Comparison of ENCODE assay signal across 19 mouse cellular contexts in the genomic region with DNA sequence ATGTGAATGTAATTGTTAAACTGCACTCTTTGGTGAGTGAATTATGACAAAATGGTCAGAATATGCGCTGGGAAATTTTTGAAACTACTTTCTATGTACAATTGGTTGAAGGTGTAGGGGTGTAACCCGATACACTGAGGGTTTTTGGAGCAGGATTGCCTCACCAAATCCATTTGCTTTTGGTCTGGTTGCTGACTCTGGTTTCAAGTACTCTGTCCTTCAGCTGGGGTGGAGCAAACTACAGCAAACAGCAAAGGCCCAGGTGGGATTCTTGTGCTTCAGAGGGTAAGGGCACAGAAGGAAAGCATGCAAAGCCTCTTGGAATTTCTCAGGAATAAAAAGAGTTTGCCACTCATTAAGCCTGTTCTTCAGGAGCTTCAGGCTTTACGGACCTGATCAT.
DNase-seq lines count a peak whose midpoint lies in the region; ATAC-seq and TF ChIP-seq lines count a peak whose summit lies in the region.
"Had no signal": no experiment of that assay in that cellular context is flagged by ENCODE, and none has a peak within 500 bp of the region (broad histone marks: within the 10 kb centered on the region; RNA-seq: fewer than 3 reads in every experiment).

No protein-coding gene starts in this region.

- WGBS in heart, embryonic 11.5 days (ENCODE audit: insufficient replicate concordance), result 72% methylated on average over 3 of the region's 3 CpGs
- WGBS in lung, adult 2 months, result 74% methylated on average over 3 of the region's 3 CpGs
- WGBS in neural tube, embryonic 15.5 days, result 86% methylated on average over 3 of the region's 3 CpGs

- H3K9ac ChIP-seq in heart, embryonic 11.5 days (ENCODE audit: low read depth, low read length), result no peak overlapping the region
- H3K9ac ChIP-seq in neural tube, embryonic 15.5 days (replicated peaks), result no peak overlapping the region
- H3K9ac ChIP-seq: hindbrain, embryonic 12.5 days; intestine, embryonic 15.5 days; limb, embryonic 15.5 days; midbrain, embryonic 13.5 days had no signal

- H3K4me1 ChIP-seq in heart, embryonic 11.5 days (ENCODE audit: control insufficient read depth, insufficient read depth, low read length), result peaks cover 9% of the 10 kb centered on the region
- H3K4me1 ChIP-seq in lung, adult 2 months (ENCODE audit: control insufficient read depth, insufficient read depth, low read length), result no peaks in the 10 kb centered on the region; the same call in 1 of the 2 replicates
- H3K4me1 ChIP-seq in neural tube, embryonic 15.5 days, result no peaks in the 10 kb centered on the region
- H3K4me1 ChIP-seq: intestine, embryonic 15.5 days had no signal

- no peak for ATAC-seq in heart, embryonic 11.5 days (replicated peaks; ENCODE audit: insufficient number of reproducible peaks, low FRiP score, low TSS enrichment)
- no peak for ATAC-seq in neural tube, embryonic 15.5 days (ENCODE audit: low FRiP score)
- ATAC-seq: activated CD4-positive, CD25-positive, alpha-beta regulatory T cell, adult 4 months; intestine, embryonic 15.5 days; Patski had no signal

- TF ChIP-seq CTCF in lung, adult 2 months (IDR thresholded peaks at IDR 0.05; ENCODE audit: insufficient read depth, low read length), result no peak

- H3K4me2 ChIP-seq in heart, embryonic 11.5 days, result no peak overlapping the region
- no peak overlapping the region for H3K4me2 ChIP-seq in neural tube, embryonic 15.5 days
- H3K4me2 ChIP-seq: hindbrain, embryonic 12.5 days; intestine, embryonic 15.5 days; limb, embryonic 15.5 days; midbrain, embryonic 13.5 days had no signal

- no peaks in the 10 kb centered on the region for H3K27me3 ChIP-seq in heart, embryonic 11.5 days (ENCODE audit: control insufficient read depth, insufficient read depth, low read length)
- H3K27me3 ChIP-seq in neural tube, embryonic 15.5 days (replicated peaks), result no peaks in the 10 kb centered on the region
- H3K27me3 ChIP-seq: hindbrain, embryonic 12.5 days; intestine, embryonic 15.5 days; limb, embryonic 15.5 days; midbrain, embryonic 13.5 days; Patski had no signal

- no peaks in the 10 kb centered on the region for H3K9me3 ChIP-seq in heart, embryonic 11.5 days (replicated peaks; ENCODE audit: control insufficient read depth, low read length)
- no peaks in the 10 kb centered on the region for H3K9me3 ChIP-seq in neural tube, embryonic 15.5 days (replicated peaks)
- H3K9me3 ChIP-seq: hindbrain, embryonic 12.5 days; intestine, embryonic 15.5 days; limb, embryonic 15.5 days; midbrain, embryonic 13.5 days had no signal

- TF ChIP-seq POLR2A in lung, adult 2 months (IDR thresholded peaks at IDR 0.05; ENCODE audit: borderline replicate concordance, extremely low read depth, low read depth, low read length), result no peak

- H3K36me3 ChIP-seq in heart, embryonic 11.5 days (ENCODE audit: control insufficient read depth, insufficient read depth, low read length), result no peaks in the 10 kb centered on the region
- H3K36me3 ChIP-seq in neural tube, embryonic 15.5 days, result no peaks in the 10 kb centered on the region
- H3K36me3 ChIP-seq: hindbrain, embryonic 12.5 days; intestine, embryonic 15.5 days; limb, embryonic 15.5 days; midbrain, embryonic 13.5 days had no signal

- no peak overlapping the region for H3K4me3 ChIP-seq in heart, embryonic 11.5 days (ENCODE audit: low read depth, low read length)
- H3K4me3 ChIP-seq in lung, adult 2 months (replicated peaks; ENCODE audit: extremely low read depth, low read depth, low read length), result no peak overlapping the region
- H3K4me3 ChIP-seq in neural tube, embryonic 15.5 days (replicated peaks), result no peak overlapping the region
- H3K4me3 ChIP-seq: gastrocnemius, adult 2 months; hindbrain, embryonic 12.5 days; intestine, embryonic 15.5 days; limb, embryonic 15.5 days; midbrain, embryonic 13.5 days had no signal

- H3K27ac ChIP-seq in heart, embryonic 11.5 days (ENCODE audit: low read depth, low read length), result peak overlapping the region; percentile 41; the same call in 1 of the 2 replicates
- no peak overlapping the region for H3K27ac ChIP-seq in neural tube, embryonic 15.5 days (replicated peaks)
- H3K27ac ChIP-seq: gastrocnemius, adult 2 months; hindbrain, embryonic 12.5 days; intestine, embryonic 15.5 days; limb, embryonic 15.5 days; midbrain, embryonic 13.5 days had no signal

- no peak for DNase-seq in heart, adult 11 months
- DNase-seq in lung, adult 18-20 months, result peak; percentile 34 to 56
- no peak for DNase-seq in lung, adult 2 months
- DNase-seq in 416B (ENCODE audit: low read depth), result peak; percentile 3
- DNase-seq in forelimb bud, embryonic 11.5 days (ENCODE audit: low read depth, low spot score), result peak; percentile 10
- no peak for DNase-seq in urinary bladder, postnatal 14 days (ENCODE audit: low spot score)
- DNase-seq: adrenal gland, postnatal 25 days; cerebellum, adult 8-10 months; gastrocnemius, adult 2 months; right cerebral cortex, adult 18-20 months; thymus, postnatal 4 days had no signal

Comparison
In these comparisons a context has a peak if more than half of its experiments do, and no peak if none do; other contexts are left out.
1. DNase-seq: peak in lung, adult 18-20 months (2 of 2), 416B (single experiment) and forelimb bud, embryonic 11.5 days (single experiment); none in heart, adult 11 months (single experiment), lung, adult 2 months (single experiment) and urinary bladder, postnatal 14 days (single experiment).